Mouse (Mus musculus) splenic B cell, adult 2 months (primary cell): Measurements from ENCODE around the gene Gli1.

Source experiments
- DNase-seq: peaks from one replicate; pipeline ENCODE4 v3.0.0-alpha.2; 2011; ENCODE audit warnings: low read depth, low spot score
- H3K27me3 ChIP-seq: 2 replicates; pipeline ENCODE4 v1.6.1; 2012; ENCODE audit warnings: mild to moderate bottlenecking, low read length, moderate library complexity, mixed read lengths; ENCODE audit not compliant: control insufficient read depth, poor library complexity, insufficient read depth, severe bottlenecking
- H3K36me3 ChIP-seq: 2 replicates; pipeline ENCODE4 v1.6.1; 2012; ENCODE audit warnings: mild to moderate bottlenecking, low read length, moderate library complexity, mixed read lengths; ENCODE audit not compliant: control insufficient read depth, poor library complexity, insufficient read depth, severe bottlenecking

Gene Gli1

GRCm38 (mm10) chr10:127352766-127353165 is 11.0 kb upstream of the Gli1 start:
- no peaks in the 10 kb centered on the region for H3K36me3 ChIP-seq
- no peaks in the 10 kb centered on the region for H3K27me3 ChIP-seq
- DNase-seq: no peak

- Histone ChIP-seq H3K27me3 (no peaks in the 10 kb centered on the region), H3K36me3 (no peaks in the 10 kb centered on the region)
- DNase-seq: no peak
Measured at GRCm38 (mm10) chr10:127352187-127352586, 10.4 kb upstream of the Gli1 start.

- DNase-seq: no peak
- Histone ChIP-seq H3K27me3 (no peaks in the 10 kb centered on the region), H3K36me3 (no peaks in the 10 kb centered on the region)
Measured at GRCm38 (mm10) chr10:127351719-127352118, 9.9 kb upstream of the Gli1 start.

- H3K36me3 ChIP-seq: no peaks in the 10 kb centered on the region
- DNase-seq: no peak
- no peaks in the 10 kb centered on the region for H3K27me3 ChIP-seq
Measured at GRCm38 (mm10) chr10:127351285-127351595, 9.5 kb upstream of the Gli1 start.

- H3K36me3 ChIP-seq: no peaks in the 10 kb centered on the region
- peak; percentile 68 for DNase-seq
- H3K27me3 ChIP-seq: no peaks in the 10 kb centered on the region
Measured at GRCm38 (mm10) chr10:127350594-127351284, 9.0 kb upstream of the Gli1 start.

- no peak for DNase-seq
- Histone ChIP-seq H3K36me3 (no peaks in the 10 kb centered on the region), H3K27me3 (no peaks in the 10 kb centered on the region)
Measured at GRCm38 (mm10) chr10:127349810-127350209, 8.0 kb upstream of the Gli1 start.

GRCm38 (mm10) chr10:127348957-127349356 is 7.2 kb upstream of the Gli1 start:
- Histone ChIP-seq H3K36me3 (no peaks in the 10 kb centered on the region), H3K27me3 (no peaks in the 10 kb centered on the region)
- peak; percentile 31 for DNase-seq

GRCm38 (mm10) chr10:127346173-127346572 is 4.4 kb upstream of the Gli1 start:
- Histone ChIP-seq H3K27me3 (peaks cover 3% of the 10 kb centered on the region; the same call in 1 of the 2 replicates), H3K36me3 (no peaks in the 10 kb centered on the region)

GRCm38 (mm10) chr10:127343029-127343428 is 1.3 kb upstream of the Gli1 start:
- no peak for DNase-seq
- H3K27me3 ChIP-seq: peaks cover 3% of the 10 kb centered on the region; the same call in 1 of the 2 replicates
- H3K36me3 ChIP-seq: no peaks in the 10 kb centered on the region

More at GRCm38 (mm10) chr10:127346173-127346572, 4.4 kb upstream of the Gli1 start:
- no peak for DNase-seq

- peaks cover 3% of the 10 kb centered on the region; the same call in 1 of the 2 replicates for H3K27me3 ChIP-seq
- DNase-seq: no peak
- H3K36me3 ChIP-seq: no peaks in the 10 kb centered on the region
Measured at GRCm38 (mm10) chr10:127341360-127341690, 449 bp downstream of the Gli1 start.

- Histone ChIP-seq H3K27me3 (peaks cover 3% of the 10 kb centered on the region; the same call in 1 of the 2 replicates), H3K36me3 (no peaks in the 10 kb centered on the region)
- DNase-seq: no peak
Measured at GRCm38 (mm10) chr10:127340577-127341359, 1.0 kb downstream of the Gli1 start.

GRCm38 (mm10) chr10:127339683-127340576 is 1.8 kb downstream of the Gli1 start:
- H3K36me3 ChIP-seq: no peaks in the 10 kb centered on the region
- DNase-seq: peak; percentile 37
- peaks cover 3% of the 10 kb centered on the region; the same call in 1 of the 2 replicates for H3K27me3 ChIP-seq

GRCm38 (mm10) chr10:127338930-127339682 is 2.7 kb downstream of the Gli1 start:
- peak; percentile 95 for DNase-seq
- H3K36me3 ChIP-seq: no peaks in the 10 kb centered on the region
- peaks cover 3% of the 10 kb centered on the region; the same call in 1 of the 2 replicates for H3K27me3 ChIP-seq

- DNase-seq: no peak
- Histone ChIP-seq H3K27me3 (peaks cover 3% of the 10 kb centered on the region; the same call in 1 of the 2 replicates), H3K36me3 (no peaks in the 10 kb centered on the region)
Measured at GRCm38 (mm10) chr10:127337536-127338099, 4.2 kb downstream of the Gli1 start.
